Mouse (Mus musculus) spleen, embryonic (tissue): Measurements from ENCODE around the gene H2-M10.5.
"Not testable (repeated sequence)": the region's sequence is repeated elsewhere in the genome, so short reads cannot be mapped to it uniquely, and the experiment has no call there.

Source experiments
- CTCF ChIA-PET: fragments of 350-600 bp; sonication (Branson Sonifier 250); formaldehyde crosslinking; loops from one replicate; lab custom pipeline; 2022; lab: Charles Lee

Gene H2-M10.5

DNA sequence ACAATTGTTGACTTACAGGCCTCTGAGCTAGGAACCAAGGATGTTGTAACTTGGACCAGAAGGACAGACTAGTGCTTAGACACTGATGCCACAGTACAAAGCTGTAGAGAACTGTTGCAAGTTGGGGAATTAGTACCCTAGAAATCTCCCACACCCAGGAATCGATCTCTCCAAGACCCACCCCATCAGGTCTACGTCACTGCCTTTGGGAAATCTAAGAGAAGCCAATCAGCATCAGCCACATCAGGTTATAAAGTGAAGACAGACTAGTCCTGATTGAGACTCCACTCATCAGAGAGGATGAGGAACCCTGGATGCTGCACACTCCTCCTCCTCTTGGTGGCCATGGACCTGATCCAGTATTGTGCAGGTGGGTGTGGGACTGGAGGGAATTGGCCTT lies at the start of gene H2-M10.5:
Gene H2-M10.5, plus strand, starts transcription at position 301 of the 400 bp plus-strand sequence.
- CTCF ChIA-PET, result not testable (repeated sequence)

DNA sequence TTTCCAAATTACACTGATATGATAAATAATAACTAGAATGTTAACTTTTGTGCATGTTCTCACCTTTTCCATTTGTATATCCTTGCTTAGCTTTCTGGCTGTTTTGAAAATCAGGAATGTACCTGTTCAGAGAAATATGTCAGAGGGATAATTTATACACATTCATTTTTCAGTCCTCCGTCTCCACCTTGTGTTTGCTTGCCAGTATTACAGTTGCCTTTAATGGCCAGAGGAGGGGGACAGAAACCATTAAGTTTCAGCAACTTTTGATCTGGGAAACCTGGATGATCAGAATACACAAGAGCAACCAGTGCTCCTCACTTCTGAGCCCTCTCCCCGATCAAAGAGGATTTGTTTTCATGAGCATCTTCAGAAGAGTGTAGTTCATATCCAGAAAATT lies 46.7 kb upstream of the H2-M10.5 start:
- CTCF ChIA-PET, result no interaction called here

DNA sequence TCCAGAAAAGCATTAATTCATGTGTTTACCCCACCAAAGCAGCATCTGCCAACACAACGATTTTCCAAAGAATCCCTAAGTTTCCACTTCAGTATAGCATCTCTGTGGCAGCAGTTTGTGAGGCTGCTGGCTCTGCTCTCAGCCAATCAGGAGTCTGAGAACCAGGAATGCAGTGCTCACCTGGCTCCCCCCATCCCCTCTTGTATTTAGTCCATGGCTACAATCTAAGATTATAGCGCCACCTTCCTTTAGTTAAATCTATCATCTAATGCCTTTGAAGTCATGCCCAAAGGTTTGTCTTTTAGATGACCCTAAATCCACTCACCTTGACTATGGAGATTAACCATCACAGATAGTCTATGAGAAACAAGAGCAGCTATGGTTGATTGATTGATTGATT lies 8.9 kb upstream of the H2-M10.5 start:
- CTCF ChIA-PET, result no interaction called here

DNA sequence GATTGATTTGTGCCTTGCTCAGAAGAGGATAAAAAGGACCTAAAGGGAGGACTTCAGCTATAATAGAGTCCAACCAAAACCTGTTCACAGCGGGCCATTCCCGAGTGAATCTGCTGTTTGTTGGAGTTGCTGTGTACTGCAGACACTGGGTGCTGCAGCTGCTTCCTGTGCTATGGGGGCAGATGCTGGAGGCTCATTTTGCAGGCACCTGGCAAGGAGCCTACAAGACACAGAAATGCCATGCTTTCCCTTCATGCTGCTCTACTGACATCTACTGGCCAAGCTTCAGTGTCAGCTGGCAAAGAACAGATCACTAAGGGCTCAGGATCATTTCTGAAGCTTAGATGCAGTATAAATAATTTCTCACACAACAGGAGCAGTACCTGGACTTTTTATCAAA lies 8.5 kb upstream of the H2-M10.5 start:
- CTCF ChIA-PET, result not testable (repeated sequence)

DNA sequence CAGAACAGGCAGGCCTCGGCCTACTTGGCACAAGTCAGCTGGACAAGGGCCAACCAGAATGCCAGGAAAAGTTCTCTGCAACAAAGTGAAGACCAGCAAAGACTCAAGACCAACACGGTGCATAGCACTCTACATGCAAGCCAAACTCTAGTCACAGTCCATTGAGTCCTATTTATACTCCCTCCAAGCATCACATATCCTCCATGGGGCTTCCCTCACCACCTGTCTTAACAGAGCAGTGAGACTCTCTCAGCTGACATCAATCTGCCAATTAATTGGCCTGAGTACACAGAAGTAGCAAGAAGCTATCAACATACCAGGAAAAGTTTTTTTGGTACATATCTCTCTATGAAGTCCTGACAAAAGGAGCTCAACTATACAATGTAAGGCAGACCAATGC lies 7.3 kb upstream of the H2-M10.5 start:
- CTCF ChIA-PET, result not testable (repeated sequence)

DNA sequence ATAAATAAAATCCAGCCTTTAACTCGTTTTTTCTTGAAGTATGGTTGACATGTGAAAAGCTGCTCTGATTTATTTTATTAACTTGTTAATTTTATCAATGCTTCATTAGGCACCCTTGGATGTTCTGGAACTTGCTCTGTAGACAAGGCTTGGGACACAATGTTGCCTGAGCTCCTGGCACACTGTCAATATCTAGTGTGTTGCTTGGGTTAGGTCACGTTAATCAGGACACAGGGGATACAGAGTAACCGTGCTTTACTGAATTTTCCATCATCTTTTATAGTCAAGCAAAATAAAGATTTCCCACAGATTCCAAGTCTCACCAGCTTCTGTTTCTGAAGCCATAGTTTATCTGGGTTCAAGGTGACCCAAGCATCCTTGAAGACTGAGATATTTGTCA lies 8.8 kb downstream of the H2-M10.5 start:
- CTCF ChIA-PET, result no interaction called here

DNA sequence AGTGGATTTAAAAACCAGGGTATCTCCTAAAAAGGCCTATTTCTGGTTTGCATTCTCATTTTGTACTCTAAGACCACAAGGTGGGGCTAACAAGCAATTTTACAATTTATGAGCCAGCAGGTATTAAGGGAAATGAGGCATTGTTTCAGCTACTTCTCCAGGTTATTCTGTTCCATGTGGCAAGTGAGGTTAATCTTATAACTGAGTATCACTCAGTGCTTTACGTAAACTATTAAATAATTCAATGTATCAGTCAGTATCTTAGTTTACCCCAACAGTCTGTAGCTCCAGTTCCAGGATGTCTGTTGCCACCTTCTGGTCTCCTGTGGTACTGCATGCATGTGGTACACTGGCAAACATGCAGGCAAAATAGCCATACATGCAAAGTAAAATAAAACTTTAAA lies 13.8 kb downstream of the H2-M10.5 start:
- CTCF ChIA-PET, result not testable (repeated sequence)

DNA sequence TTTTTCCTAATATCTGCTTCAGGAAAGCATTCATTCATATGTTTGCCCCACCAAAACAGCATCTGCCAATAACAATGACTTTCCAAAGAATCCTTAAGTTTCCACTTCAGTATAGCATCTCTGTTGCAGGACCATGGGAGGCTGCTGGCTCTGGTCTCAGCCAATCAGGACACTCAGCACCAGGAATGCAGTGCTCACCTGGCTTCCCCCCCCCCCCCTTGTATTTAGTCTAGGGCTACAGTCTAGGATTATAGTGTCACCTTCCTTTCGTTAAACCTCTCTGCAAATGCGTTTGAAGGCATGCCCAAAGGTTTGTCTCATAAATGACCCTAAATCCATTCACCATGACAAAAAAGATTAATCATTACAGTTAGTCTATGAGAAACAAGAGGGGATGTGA lies 15.6 kb downstream of the H2-M10.5 start:
- CTCF ChIA-PET, result no interaction called here

DNA sequence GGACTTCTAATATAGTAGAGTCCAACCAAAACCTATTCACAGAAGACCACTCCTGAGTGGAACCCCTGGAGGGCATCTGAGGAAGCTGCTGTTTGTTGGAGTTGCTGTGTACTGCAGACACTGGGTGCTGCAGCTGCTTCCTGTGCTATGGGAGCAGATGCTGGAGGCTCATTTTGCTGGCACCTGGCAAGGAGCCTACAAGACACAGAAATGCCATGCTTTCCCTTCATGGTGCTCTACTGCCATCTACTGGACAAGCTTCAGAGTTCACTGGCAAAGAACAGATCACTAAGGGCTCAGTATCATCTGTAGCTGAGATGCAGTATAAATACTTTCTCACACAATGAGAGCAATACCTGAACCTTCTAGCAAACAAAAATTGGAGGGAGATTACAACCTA lies 16.1 kb downstream of the H2-M10.5 start:
- CTCF ChIA-PET, result interaction anchor here (0.8 kb wide), 1 partner anchor 35 kb away, joined by 3 read pairs; no protein-coding TSS in a partner anchor

DNA sequence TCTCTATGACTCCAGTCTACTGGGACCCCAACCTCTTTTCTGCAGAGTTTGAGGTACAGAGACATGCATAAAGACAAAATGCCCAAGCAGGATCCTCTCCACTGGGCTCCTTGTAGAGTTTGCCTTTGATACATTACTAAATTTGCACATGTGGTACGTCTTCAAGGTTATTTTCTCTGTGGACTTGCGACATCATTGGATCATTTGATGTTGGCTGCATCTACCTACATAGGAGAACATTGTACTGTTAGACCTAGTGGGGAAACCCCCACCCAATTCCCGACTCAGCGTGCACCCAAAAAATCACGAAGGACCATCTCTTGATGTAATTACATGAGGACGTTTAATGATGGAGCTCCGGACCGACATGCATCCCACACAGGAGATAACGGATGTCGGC lies 26.8 kb downstream of the H2-M10.5 start:
- CTCF ChIA-PET, result no interaction called here

DNA sequence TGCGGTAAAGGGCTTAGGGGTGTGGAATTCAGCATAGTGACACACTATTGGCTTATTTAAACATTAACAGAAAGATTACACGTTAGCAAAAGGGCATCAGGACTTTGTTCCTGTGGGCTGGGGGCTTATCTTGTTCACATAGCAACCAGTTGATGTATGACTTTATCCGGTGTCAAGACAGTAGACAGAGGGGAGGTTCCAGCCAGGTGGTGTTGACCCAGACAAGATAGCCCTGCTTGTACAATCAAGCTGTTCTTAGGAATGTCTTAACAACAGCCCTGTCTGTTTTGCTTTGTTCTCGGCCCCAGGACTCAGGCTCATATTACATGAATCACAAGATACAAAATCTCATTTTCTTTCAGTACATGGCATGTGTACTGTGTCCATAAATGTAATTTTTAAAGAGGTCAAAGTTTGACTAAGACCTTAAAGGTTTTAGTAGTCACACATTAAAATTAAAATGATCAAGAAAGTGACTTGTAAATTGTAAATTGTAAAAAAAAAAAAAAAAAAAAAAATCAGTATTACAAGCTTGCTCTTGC lies 27.3 kb downstream of the H2-M10.5 start:
- CTCF ChIA-PET, result interaction anchor here (0.6 to 0.7 kb wide), 2 partner anchors 34 to 140 kb away, joined by 5 to 8 read pairs; no protein-coding TSS in a partner anchor

DNA sequence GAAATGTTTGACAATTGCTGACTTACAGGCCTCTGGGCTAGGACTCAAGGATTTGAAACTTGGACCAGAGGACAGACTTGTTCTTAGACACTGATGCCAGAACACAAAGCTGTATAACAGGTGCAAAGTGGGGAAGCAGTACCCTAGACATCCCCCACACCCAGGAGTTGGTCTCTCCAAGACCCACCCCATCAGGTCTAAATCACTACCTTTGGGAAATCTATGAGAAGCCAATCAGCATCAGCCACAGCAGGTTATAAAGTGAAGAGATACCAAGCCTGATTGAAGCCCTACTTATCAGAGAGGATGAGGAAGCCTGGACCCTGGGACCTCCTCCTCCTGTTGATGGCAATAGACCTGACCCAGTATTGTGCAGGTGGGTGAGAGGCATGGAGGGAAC lies 39.2 kb downstream of the H2-M10.5 start, which contains the start of gene H2-M10.6:
Gene H2-M10.6, plus strand, starts transcription at position 301 of the 400 bp plus-strand sequence.
- CTCF ChIA-PET, result no interaction called here

DNA sequence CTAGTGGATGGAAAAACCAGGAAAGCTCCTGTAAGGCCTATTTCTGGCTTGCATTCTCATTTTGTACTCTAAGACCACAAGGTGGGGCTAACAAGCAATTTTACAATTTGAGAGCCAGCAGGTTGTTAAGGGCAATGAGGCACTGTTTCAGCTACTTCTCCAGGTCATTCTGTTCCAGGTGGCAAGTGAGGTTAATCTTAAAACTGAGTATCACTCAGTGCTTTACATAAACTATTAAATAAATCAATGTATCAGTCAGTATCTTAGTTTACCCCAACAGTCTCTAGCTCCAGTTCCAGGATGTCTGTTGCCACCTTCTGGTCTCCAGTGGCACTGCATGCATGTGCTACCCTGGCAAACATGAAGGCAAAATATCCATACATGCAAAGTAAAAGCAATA lies 51.3 kb downstream of the H2-M10.5 start:
- CTCF ChIA-PET, result interaction anchor here (0.6 to 1.1 kb wide), 3 partner anchors 31 to 379 kb away, joined by 3 to 7 read pairs (median 3); no protein-coding TSS in a partner anchor

DNA sequence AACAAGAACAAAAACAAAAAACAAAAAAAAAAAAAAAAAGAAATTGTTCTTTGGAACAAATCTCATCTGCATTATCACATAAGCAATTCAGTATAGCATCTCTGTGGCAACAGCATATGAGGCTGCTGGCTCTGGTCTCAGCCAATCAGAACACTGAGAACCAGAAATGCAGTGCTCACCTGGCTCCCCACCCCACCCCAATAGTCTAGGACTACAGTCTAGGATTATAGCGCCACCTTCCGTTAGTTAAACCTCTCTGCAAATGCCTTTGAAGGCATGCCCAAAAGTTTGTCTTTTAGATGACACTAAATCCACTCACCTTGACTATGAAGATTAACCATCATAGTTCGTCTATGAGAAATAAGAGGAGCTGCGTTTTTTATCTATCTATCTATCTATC lies 52.8 kb downstream of the H2-M10.5 start:
- CTCF ChIA-PET, result interaction anchor here (0.6 kb wide), 1 partner anchor 20 kb away, joined by 5 read pairs; no protein-coding TSS in a partner anchor
